Mouse (Mus musculus) heart, adult 18-20 months (tissue): Measurements from ENCODE around the gene Dscaml1. TPM values are rescaled to one million over a fixed set of nuclear protein-coding genes. Genes with fewer than 3 reads are reported as not detected.
A peak's percentile ranks its signal among the peaks of the same experiment; 100 is the strongest.

Experiments
- DNase-seq, 2 experiments: peaks; one replicate each; pipeline ENCODE4 v3.0.0; 2021 to 2022; ENCODE audit warnings: mixed read lengths in 1 of 2
- total RNA-seq, 2 experiments: library from RNA; stranded (reverse); gene quantifications; 2 replicates each; pipeline ENCODE4 v1.2.3; 2021

Gene Dscaml1
- total RNA-seq, 2 experiments from 2014 or later: 0.28 TPM; not detected in 1

- DNase-seq: peak; percentile 34 to 60
Observed at GRCm38 (mm10) chr9:45411803-45412202, 14.6 kb upstream of the Dscaml1 start.

- peak; percentile 78 to 96 for DNase-seq
Observed at GRCm38 (mm10) chr9:45412287-45412686, 14.1 kb upstream of the Dscaml1 start.

DNA sequence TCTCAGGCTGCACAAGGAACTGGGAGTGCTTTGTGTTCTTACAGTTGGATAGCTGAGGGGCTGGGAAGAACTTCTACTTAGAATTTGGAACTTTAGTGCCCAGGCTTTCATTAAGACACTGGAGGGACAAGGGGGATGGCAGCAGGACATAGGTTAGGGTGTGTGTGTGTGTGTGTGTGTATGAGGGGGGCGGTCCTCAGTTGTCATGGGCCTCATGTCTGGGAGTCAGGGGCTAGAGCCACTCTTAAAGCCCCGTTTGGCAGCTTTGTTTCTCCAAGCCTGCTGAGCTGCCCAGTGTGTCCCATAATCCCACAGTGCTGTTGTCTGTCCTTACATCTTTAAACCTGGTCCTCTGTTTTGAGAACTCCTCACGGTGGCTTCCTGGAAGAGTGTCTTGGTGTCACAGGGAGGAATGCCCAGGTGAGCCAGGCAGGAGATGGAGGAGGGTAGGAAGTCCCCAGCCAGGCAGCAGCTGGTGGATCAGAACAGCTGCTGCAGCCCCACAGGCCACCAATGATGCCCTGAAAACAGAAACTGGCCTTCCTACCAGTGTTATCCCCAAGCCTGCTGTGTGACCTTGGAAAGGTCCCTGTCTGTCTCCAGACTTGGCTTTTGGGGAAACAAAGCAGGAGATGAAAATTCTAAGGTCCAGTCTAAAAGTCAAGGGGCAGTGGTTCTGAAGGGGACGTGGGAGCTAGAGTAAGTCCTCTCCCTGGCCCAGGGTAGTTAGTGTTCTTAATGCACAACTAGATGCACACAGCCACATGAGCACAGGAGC, 13.5 kb upstream of the Dscaml1 start:
- DNase-seq: no peak

GRCm38 (mm10) chr9:45413478-45414140, 12.8 kb upstream of the Dscaml1 start:
- peak in 1 of 2 experiments; percentile 48 for DNase-seq

GRCm38 (mm10) chr9:45415912-45416311, 10.5 kb upstream of the Dscaml1 start:
- DNase-seq: peak in 1 of 2 experiments; percentile 74

GRCm38 (mm10) chr9:45417245-45417644, 9.2 kb upstream of the Dscaml1 start:
- peak; percentile 42 to 65 for DNase-seq

DNA sequence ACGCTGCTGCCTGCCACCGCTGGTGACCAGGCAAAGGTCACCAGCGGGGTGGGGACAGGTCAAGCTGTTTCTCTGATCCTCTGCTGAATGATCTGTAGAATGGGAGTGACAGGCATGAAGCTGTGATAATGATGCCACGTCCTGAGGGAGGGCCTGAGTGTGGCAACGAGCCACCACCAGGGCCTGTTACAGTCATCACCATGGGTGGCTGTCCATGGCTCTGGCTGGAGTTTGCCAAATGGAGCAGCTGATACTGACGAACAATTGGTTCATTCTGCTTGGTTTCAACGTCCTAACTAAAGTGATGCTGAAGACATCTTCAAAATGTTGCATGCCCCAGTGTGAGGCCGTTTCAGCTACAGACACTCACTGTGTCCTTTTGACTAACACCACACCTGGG, 8.2 kb upstream of the Dscaml1 start:
- no peak for DNase-seq

DNA sequence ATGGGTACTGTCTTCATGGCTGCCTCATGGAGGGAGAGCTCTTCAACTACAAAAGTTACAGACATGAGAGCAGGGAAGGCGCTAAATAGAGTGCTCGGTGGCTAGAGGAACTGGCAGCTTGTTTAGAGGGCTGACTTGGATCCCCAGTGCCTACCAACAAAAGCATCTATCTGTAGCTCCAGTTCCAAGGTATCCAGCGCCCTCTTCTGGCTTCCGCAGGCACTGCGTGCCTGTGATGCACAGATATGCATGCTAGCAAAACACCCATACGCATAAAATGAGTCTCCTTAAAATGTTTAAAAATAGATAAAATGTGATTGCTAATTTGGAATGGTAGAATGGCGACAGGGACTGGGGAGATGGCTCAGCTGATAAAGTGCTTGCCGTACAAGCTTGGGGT, 5.2 kb upstream of the Dscaml1 start:
- DNase-seq: no peak

DNA sequence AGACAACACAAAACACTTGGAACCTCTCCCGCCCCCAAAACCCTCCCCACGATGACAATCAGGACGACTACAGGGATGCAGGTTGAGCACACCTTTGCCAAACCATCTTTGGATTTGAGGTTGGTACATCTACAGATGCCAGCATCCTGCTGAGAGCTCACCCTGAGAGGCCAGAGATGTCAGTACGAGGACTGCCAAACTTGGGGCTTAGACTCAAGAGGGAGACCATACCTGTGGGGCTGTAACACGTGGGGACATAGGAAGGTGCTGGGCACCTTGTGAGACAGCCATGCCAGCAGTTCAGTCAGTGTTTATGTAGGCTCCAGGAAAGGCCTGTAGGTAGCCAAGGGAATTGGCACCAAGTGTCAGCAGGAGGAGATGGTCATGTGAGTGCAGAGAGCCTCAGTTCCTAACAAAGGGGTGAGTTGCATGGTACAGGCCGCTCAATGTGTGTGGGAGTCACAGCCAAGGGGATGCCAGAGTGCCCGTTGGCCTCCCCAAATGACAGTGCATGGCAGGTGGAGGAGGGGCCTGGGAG, 3.6 kb upstream of the Dscaml1 start:
- no peak for DNase-seq

DNA sequence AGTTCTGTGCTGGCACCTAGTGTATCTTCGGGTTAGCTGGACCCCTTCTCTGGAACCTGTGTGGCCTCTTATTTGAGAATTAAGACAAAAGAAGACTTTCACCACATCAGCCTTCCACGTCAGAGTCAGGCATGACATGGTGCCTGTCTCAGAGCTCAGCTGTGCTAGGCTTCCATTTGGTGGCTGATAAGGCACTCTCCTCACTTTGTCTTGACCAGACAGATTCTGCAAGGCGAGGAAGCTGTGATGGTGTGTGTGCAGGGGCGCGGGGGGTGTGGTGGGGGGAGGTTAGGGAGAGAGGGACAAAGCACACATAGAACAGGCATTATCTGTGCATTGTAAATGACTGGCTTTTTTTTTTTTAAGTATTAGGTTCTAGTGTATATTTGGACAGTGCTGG, 3.0 kb downstream of the Dscaml1 start:
- no peak for DNase-seq

GRCm38 (mm10) chr9:45429951-45430697, 3.7 kb downstream of the Dscaml1 start:
- DNase-seq: no peak

- DNase-seq: no peak
Observed at GRCm38 (mm10) chr9:45430698-45430959, 4.2 kb downstream of the Dscaml1 start.

GRCm38 (mm10) chr9:45431150-45431549, 4.7 kb downstream of the Dscaml1 start:
- no peak for DNase-seq

DNA sequence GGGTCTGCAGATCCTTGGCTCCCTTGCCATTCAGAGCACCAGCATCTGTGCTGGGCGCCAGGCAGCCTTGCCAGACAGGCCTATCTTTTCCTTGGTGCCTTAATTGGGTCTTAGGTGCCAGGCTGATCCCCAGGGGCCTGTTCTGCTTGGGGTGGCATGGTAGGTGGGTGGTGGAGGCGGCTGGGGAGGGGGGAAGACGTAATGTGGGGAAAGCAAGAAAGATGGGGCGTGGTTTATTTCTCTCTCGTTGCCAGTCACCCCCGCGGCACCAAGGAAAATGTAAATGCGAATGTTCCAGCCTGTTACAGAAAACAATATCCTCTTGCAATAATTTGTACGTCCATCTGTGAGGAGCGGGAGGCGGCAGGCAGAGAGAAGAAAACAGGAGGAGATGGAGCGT, 6.2 kb downstream of the Dscaml1 start:
- DNase-seq: no peak

- DNase-seq: no peak
Observed at GRCm38 (mm10) chr9:45433119-45433518, 6.7 kb downstream of the Dscaml1 start.

- DNase-seq: no peak
Observed at GRCm38 (mm10) chr9:45434171-45434570, 7.7 kb downstream of the Dscaml1 start.

- no peak for DNase-seq
Observed at GRCm38 (mm10) chr9:45439025-45439424, 12.6 kb downstream of the Dscaml1 start.

DNA sequence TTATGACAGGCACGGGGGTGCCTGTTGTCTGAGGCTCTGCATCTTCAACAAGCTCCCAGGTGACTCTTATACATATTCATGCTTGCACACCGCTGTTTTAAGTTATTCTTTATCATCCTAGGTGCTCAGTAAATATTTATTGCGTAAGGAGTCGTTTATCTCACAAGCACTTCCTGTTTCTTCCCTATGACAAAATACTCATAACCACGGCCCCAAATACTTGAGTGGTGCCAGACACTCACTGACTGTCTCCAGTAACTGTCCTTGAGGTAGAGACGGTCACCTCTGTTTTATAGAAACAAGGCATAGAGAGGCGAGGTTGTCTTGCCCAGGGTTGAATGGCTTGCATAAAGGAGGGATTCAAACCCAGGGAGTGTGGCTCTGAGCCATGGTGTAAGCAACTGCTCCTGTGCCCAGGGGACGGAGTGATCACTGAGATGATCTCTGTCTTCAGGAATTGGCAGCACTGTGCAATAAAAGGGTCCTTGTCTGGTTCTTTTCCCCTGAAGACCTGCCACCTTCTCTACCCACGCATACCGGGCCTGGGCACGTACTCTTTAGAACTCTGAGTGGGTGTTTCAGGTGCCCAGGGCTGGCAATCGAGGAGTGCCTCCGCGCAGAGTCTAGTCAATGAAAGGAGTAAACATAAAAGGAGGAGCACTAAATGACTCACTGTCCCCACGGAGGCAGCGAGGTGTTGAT, 13.8 kb downstream of the Dscaml1 start:
- DNase-seq: no peak

- no peak for DNase-seq
Observed at GRCm38 (mm10) chr9:45444251-45444798, 17.9 kb downstream of the Dscaml1 start.

DNA sequence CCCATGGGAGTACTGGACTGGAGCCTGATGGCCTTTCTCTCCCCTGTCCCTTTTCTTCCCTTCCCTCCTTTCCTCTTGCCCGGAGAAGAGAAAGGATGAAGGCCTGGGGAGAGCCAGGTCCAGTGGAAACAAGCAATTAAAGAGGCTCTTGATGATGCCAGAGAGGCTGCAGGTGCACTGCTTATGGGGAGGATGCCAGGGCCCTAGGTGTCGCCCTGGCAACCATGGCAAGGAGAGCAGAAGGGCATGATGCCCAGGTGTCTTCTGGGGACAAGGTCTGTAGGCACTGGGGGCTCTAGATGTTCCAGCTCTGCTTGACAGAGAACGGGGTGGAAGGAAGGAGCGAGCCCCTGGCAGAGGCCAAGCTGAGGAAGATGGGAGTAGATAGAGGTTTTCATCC, 23.2 kb downstream of the Dscaml1 start:
- DNase-seq: no peak

- no peak for DNase-seq
Observed at GRCm38 (mm10) chr9:45451346-45451745, 24.9 kb downstream of the Dscaml1 start.

DNA sequence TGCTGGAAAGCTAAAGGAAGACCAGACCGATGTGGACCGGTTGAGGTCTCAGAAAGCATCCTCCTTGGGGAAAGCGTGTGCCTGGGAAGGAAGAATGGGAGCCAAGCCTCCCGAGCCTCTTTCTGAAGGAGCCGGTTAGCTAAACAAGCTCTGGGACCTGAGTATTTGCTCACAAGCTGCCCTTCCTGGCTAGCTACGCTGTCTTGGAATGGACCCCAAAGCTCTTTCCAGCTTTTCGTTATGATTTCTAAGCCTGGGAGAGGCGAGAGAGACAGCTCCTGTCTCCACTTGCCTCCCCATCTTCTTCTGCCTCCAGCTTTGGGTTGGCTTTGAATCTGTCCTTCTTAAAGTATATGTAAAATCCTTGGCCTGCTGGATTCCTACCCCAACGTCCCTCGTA, 27.6 kb downstream of the Dscaml1 start:
- DNase-seq: no peak
